Mouse (Mus musculus): Measurements from ENCODE around the gene Cpvl.

DNA sequence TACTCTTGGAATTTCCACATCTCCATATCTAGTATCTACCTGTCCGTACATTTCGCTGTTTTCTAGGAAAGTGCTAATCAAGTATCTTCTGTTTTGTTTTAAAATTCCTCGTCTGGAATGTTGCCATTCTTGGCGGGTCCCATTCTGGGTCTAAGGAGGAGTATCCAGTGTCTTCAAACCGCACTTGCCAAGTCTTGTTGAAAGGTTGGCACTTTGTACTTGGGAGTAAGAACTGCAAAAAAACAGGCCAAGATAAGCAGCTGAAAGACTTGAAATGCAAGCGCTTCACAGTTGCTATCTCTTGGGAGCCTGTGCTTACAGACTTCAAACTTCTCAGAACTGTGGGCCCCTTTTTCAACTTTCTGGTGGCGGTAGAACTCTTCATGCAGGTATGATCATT, 58.4 kb downstream of the Cpvl start:
- TF ChIP-seq CTCF (IDR thresholded peaks at IDR 0.05; ENCODE audit: insufficient read depth, low read depth, low read length) (no peak), POLR2A (IDR thresholded peaks at IDR 0.05; ENCODE audit: insufficient read depth, low read depth, low read length) (no peak)

All from olfactory bulb, adult 2 months (tissue).